Mouse (Mus musculus): ENCODE results near the gene Iqcf3.

DNA sequence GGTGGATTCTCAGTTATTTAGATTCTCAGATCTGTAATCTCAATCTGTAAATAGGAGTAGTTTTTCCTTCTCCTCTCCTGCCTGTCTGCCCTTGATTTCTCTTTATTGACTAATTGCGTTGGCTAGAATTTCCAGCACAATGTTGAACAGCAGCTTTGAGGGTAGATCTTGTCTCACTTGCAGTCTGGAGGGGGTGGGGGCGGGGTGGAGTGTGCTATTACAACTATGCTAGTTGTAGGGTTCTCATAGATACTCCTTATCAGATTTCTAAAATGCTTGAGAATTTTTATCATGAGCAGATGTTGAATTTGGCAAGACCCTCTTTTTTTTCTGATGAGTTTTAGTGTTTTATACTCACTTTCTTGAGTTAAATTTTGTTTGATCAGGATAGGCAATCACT, 42.0 kb downstream of the Iqcf3 start:
- TF ChIP-seq CTCF (IDR thresholded peaks at IDR 0.05; ENCODE audit: control insufficient read depth, insufficient read depth, low read length) = no peak
- TF ChIP-seq POLR2A (IDR thresholded peaks at IDR 0.05; ENCODE audit: borderline replicate concordance, control insufficient read depth, low read depth, low read length) = no peak

Data from bone marrow, adult 2 months (tissue).